Mouse (Mus musculus): Measurements from ENCODE around the gene Lrrc45.

DNA sequence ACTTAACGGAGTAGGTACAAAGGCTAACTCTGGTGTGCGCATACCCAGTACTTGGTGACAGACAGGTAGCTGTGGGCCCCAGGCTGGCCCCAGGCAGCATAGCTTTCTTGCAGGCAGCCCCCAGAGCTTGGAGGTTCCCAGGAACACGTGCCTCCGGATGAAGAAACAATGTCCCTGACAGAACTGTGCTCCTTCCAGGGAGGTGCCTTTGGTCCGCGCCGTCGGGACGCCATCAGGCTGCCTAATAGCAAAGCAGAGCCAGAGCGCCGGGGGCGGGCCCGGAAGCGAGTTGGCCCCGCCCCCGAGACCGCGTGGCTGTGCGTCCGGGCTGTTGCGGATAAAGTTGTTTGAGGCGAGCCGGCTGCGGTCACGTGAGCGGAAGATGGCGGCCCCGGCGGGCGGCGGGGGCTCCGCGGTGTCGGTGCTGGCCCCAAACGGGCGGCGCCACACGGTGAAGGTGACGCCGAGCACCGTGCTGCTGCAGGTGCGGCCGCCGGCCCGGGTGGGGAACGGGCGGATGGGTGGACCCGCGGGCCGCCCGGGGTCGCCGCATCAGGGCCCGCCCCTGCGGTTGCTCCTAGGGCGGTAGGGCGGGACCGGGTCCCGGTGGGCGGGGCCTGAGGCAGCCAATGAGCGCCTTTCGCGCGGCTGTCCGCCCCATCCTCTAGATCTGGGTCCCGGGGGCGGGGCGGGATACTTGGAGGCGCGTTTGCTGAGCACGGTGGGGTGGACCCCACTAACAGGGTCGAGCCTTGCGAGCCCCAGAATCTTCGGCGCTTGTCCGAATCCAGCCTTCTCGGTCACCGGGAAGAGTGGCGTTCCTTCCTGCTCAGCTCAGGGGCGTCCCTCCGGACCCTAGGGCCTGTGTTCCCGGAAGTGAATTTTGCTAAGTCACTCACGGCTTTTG is 40.8 kb upstream of the Lrrc45 start, which contains the start of gene Aspscr1:
- TF ChIP-seq CTCF (IDR thresholded peaks at IDR 0.05; ENCODE audit: extremely low read depth, insufficient read depth, low read length) (no peak), POLR2A (IDR thresholded peaks at IDR 0.05; ENCODE audit: extremely low read depth, insufficient read depth, low read length) (peak; percentile 56; the same call in 1 of the 2 replicates)
